Mouse (Mus musculus): ENCODE results near the gene Dok5. TPM values are rescaled to one million over a fixed set of nuclear protein-coding genes. Genes with fewer than 3 reads are reported as not detected.

Gene Dok5
- polyA plus RNA-seq, 1 experiment from 2014 or later = 23.5 TPM

GRCm38 (mm10) chr2:170852337-170852736 lies 120.7 kb downstream of the Dok5 start:
- DNase-seq (ENCODE audit: low spot score) (no peak), ATAC-seq (ENCODE audit: insufficient read depth, low FRiP score, low TSS enrichment) (no peak)
- Histone ChIP-seq H3K9me3 (ENCODE audit: control insufficient read depth, low read length) (no peaks in the 10 kb centered on the region), H3K4me3 (ENCODE audit: low read depth, low read length) (no peak overlapping the region), H3K9ac (ENCODE audit: low read length) (no peak overlapping the region), H3K36me3 (ENCODE audit: control insufficient read depth, insufficient read depth, low read length) (no peaks in the 10 kb centered on the region), H3K27ac (ENCODE audit: low read depth, low read length) (no peak overlapping the region), H3K4me1 (ENCODE audit: control insufficient read depth, insufficient read depth, low read length) (no peaks in the 10 kb centered on the region), H3K27me3 (ENCODE audit: control insufficient read depth, insufficient read depth, low read length) (no peaks in the 10 kb centered on the region), H3K4me2 (ENCODE audit: low read depth) (no peak overlapping the region)
- WGBS = 91% methylated on average over 6 of the region's 6 CpGs

GRCm38 (mm10) chr2:170855210-170855609 lies 123.6 kb downstream of the Dok5 start:
- Histone ChIP-seq H3K27ac (ENCODE audit: low read depth, low read length) (no peak overlapping the region), H3K4me1 (ENCODE audit: control insufficient read depth, insufficient read depth, low read length) (no peaks in the 10 kb centered on the region), H3K4me2 (ENCODE audit: low read depth) (no peak overlapping the region), H3K36me3 (ENCODE audit: control insufficient read depth, insufficient read depth, low read length) (no peaks in the 10 kb centered on the region), H3K9ac (ENCODE audit: low read length) (no peak overlapping the region), H3K27me3 (ENCODE audit: control insufficient read depth, insufficient read depth, low read length) (no peaks in the 10 kb centered on the region), H3K4me3 (ENCODE audit: low read depth, low read length) (no peak overlapping the region), H3K9me3 (ENCODE audit: control insufficient read depth, low read length) (no peaks in the 10 kb centered on the region)
- DNase-seq (ENCODE audit: low spot score) (no peak), ATAC-seq (ENCODE audit: insufficient read depth, low FRiP score, low TSS enrichment) (no peak)
- 42% methylated on average over 3 of the region's 3 CpGs for WGBS

GRCm38 (mm10) chr2:170856085-170856484 lies 124.5 kb downstream of the Dok5 start:
- WGBS = 64% methylated on average over 5 of the region's 5 CpGs
- H3K4me3 ChIP-seq (ENCODE audit: low read depth, low read length) = no peak overlapping the region
- no peak for ATAC-seq (ENCODE audit: insufficient read depth, low FRiP score, low TSS enrichment)
- H3K4me2 ChIP-seq (ENCODE audit: low read depth) = no peak overlapping the region
- H3K4me1 ChIP-seq (ENCODE audit: control insufficient read depth, insufficient read depth, low read length) = no peaks in the 10 kb centered on the region
- no peaks in the 10 kb centered on the region for H3K27me3 ChIP-seq (ENCODE audit: control insufficient read depth, insufficient read depth, low read length)
- no peak overlapping the region for H3K27ac ChIP-seq (ENCODE audit: low read depth, low read length)
- H3K9ac ChIP-seq (ENCODE audit: low read length) = no peak overlapping the region
- no peaks in the 10 kb centered on the region for H3K9me3 ChIP-seq (ENCODE audit: control insufficient read depth, low read length)
- DNase-seq (ENCODE audit: low spot score) = no peak
- H3K36me3 ChIP-seq (ENCODE audit: control insufficient read depth, insufficient read depth, low read length) = no peaks in the 10 kb centered on the region

- no peak for DNase-seq (ENCODE audit: low spot score)
- H3K4me2 ChIP-seq (ENCODE audit: low read depth) = no peak overlapping the region
- H3K27me3 ChIP-seq (ENCODE audit: control insufficient read depth, insufficient read depth, low read length) = no peaks in the 10 kb centered on the region
- H3K9me3 ChIP-seq (ENCODE audit: control insufficient read depth, low read length) = no peaks in the 10 kb centered on the region
- H3K4me3 ChIP-seq (ENCODE audit: low read depth, low read length) = no peak overlapping the region
- 81% methylated on average over 7 of the region's 7 CpGs for WGBS
- H3K36me3 ChIP-seq (ENCODE audit: control insufficient read depth, insufficient read depth, low read length) = no peaks in the 10 kb centered on the region
- H3K27ac ChIP-seq (ENCODE audit: low read depth, low read length) = no peak overlapping the region
- no peak overlapping the region for H3K9ac ChIP-seq (ENCODE audit: low read length)
- no peak for ATAC-seq (ENCODE audit: insufficient read depth, low FRiP score, low TSS enrichment)
- no peaks in the 10 kb centered on the region for H3K4me1 ChIP-seq (ENCODE audit: control insufficient read depth, insufficient read depth, low read length)
These were observed 125.9 kb downstream of the Dok5 start for GRCm38 (mm10) chr2:170857507-170857906.

GRCm38 (mm10) chr2:170858640-170859039 lies 127.0 kb downstream of the Dok5 start:
- WGBS = 41% methylated on average over 3 of the region's 3 CpGs
- Histone ChIP-seq H3K9ac (ENCODE audit: low read length) (no peak overlapping the region), H3K4me3 (ENCODE audit: low read depth, low read length) (no peak overlapping the region), H3K9me3 (ENCODE audit: control insufficient read depth, low read length) (no peaks in the 10 kb centered on the region), H3K4me1 (ENCODE audit: control insufficient read depth, insufficient read depth, low read length) (no peaks in the 10 kb centered on the region), H3K36me3 (ENCODE audit: control insufficient read depth, insufficient read depth, low read length) (no peaks in the 10 kb centered on the region), H3K4me2 (ENCODE audit: low read depth) (no peak overlapping the region), H3K27ac (ENCODE audit: low read depth, low read length) (no peak overlapping the region), H3K27me3 (ENCODE audit: control insufficient read depth, insufficient read depth, low read length) (no peaks in the 10 kb centered on the region)
- ATAC-seq (ENCODE audit: insufficient read depth, low FRiP score, low TSS enrichment) = no peak
- no peak for DNase-seq (ENCODE audit: low spot score)

GRCm38 (mm10) chr2:170860576-170860975 lies 129.0 kb downstream of the Dok5 start:
- H3K4me2 ChIP-seq (ENCODE audit: low read depth) = no peak overlapping the region
- H3K36me3 ChIP-seq (ENCODE audit: control insufficient read depth, insufficient read depth, low read length) = no peaks in the 10 kb centered on the region
- no peak overlapping the region for H3K27ac ChIP-seq (ENCODE audit: low read depth, low read length)
- no peak overlapping the region for H3K9ac ChIP-seq (ENCODE audit: low read length)
- no peaks in the 10 kb centered on the region for H3K27me3 ChIP-seq (ENCODE audit: control insufficient read depth, insufficient read depth, low read length)
- no peaks in the 10 kb centered on the region for H3K4me1 ChIP-seq (ENCODE audit: control insufficient read depth, insufficient read depth, low read length)
- no peak for DNase-seq (ENCODE audit: low spot score)
- H3K4me3 ChIP-seq (ENCODE audit: low read depth, low read length) = no peak overlapping the region
- WGBS = 59% methylated on average over 4 of the region's 4 CpGs
- H3K9me3 ChIP-seq (ENCODE audit: control insufficient read depth, low read length) = no peaks in the 10 kb centered on the region
- ATAC-seq (ENCODE audit: insufficient read depth, low FRiP score, low TSS enrichment) = no peak

- ATAC-seq (ENCODE audit: insufficient read depth, low FRiP score, low TSS enrichment) (no peak), DNase-seq (ENCODE audit: low spot score) (no peak)
- H3K4me3 ChIP-seq (ENCODE audit: low read depth, low read length) = no peak overlapping the region
- H3K27ac ChIP-seq (ENCODE audit: low read depth, low read length) = no peak overlapping the region
- no peaks in the 10 kb centered on the region for H3K36me3 ChIP-seq (ENCODE audit: control insufficient read depth, insufficient read depth, low read length)
- H3K4me2 ChIP-seq (ENCODE audit: low read depth) = no peak overlapping the region
- no peaks in the 10 kb centered on the region for H3K9me3 ChIP-seq (ENCODE audit: control insufficient read depth, low read length)
- H3K4me1 ChIP-seq (ENCODE audit: control insufficient read depth, insufficient read depth, low read length) = no peaks in the 10 kb centered on the region
- no peaks in the 10 kb centered on the region for H3K27me3 ChIP-seq (ENCODE audit: control insufficient read depth, insufficient read depth, low read length)
- no peak overlapping the region for H3K9ac ChIP-seq (ENCODE audit: low read length)
- 67% methylated on average over 9 of the region's 9 CpGs for WGBS
These were observed 131.2 kb downstream of the Dok5 start for GRCm38 (mm10) chr2:170862799-170863198.

GRCm38 (mm10) chr2:170863201-170863600 lies 131.6 kb downstream of the Dok5 start:
- no peaks in the 10 kb centered on the region for H3K27me3 ChIP-seq (ENCODE audit: control insufficient read depth, insufficient read depth, low read length)
- H3K4me3 ChIP-seq (ENCODE audit: low read depth, low read length) = no peak overlapping the region
- no peaks in the 10 kb centered on the region for H3K4me1 ChIP-seq (ENCODE audit: control insufficient read depth, insufficient read depth, low read length)
- H3K36me3 ChIP-seq (ENCODE audit: control insufficient read depth, insufficient read depth, low read length) = no peaks in the 10 kb centered on the region
- no peak overlapping the region for H3K9ac ChIP-seq (ENCODE audit: low read length)
- DNase-seq (ENCODE audit: low spot score) (no peak), ATAC-seq (ENCODE audit: insufficient read depth, low FRiP score, low TSS enrichment) (no peak)
- H3K4me2 ChIP-seq (ENCODE audit: low read depth) = no peak overlapping the region
- H3K27ac ChIP-seq (ENCODE audit: low read depth, low read length) = no peak overlapping the region
- no peaks in the 10 kb centered on the region for H3K9me3 ChIP-seq (ENCODE audit: control insufficient read depth, low read length)
- WGBS = 94% methylated on average over 10 of the region's 10 CpGs

GRCm38 (mm10) chr2:170864043-170864442 lies 132.4 kb downstream of the Dok5 start:
- Histone ChIP-seq H3K27me3 (ENCODE audit: control insufficient read depth, insufficient read depth, low read length) (no peaks in the 10 kb centered on the region), H3K9me3 (ENCODE audit: control insufficient read depth, low read length) (no peaks in the 10 kb centered on the region), H3K4me2 (ENCODE audit: low read depth) (no peak overlapping the region), H3K4me3 (ENCODE audit: low read depth, low read length) (no peak overlapping the region), H3K4me1 (ENCODE audit: control insufficient read depth, insufficient read depth, low read length) (no peaks in the 10 kb centered on the region), H3K27ac (ENCODE audit: low read depth, low read length) (no peak overlapping the region), H3K36me3 (ENCODE audit: control insufficient read depth, insufficient read depth, low read length) (no peaks in the 10 kb centered on the region), H3K9ac (ENCODE audit: low read length) (no peak overlapping the region)
- 87% methylated on average over 5 of the region's 5 CpGs for WGBS
- no peak for DNase-seq (ENCODE audit: low spot score)
- no peak for ATAC-seq (ENCODE audit: insufficient read depth, low FRiP score, low TSS enrichment)

All from neural tube, embryonic 11.5 days (tissue).